Mouse (Mus musculus) splenic B cell, adult 2 months (primary cell): ENCODE results near the gene Aff1.
A peak's percentile ranks its signal among the peaks of the same experiment; 100 is the strongest.

Source experiments
- DNase-seq: peaks from one replicate; pipeline ENCODE4 v3.0.0-alpha.2; 2011; ENCODE audit warnings: low read depth, low spot score
- H3K27me3 ChIP-seq: 2 replicates; pipeline ENCODE4 v1.6.1; 2012; ENCODE audit warnings: mild to moderate bottlenecking, low read length, moderate library complexity, mixed read lengths; ENCODE audit not compliant: control insufficient read depth, poor library complexity, insufficient read depth, severe bottlenecking
- H3K36me3 ChIP-seq: 2 replicates; pipeline ENCODE4 v1.6.1; 2012; ENCODE audit warnings: mild to moderate bottlenecking, low read length, moderate library complexity, mixed read lengths; ENCODE audit not compliant: control insufficient read depth, poor library complexity, insufficient read depth, severe bottlenecking

Gene Aff1

GRCm38 (mm10) chr5:103691624-103692530 lies at the start of gene Aff1:
Aff1 (plus strand) TSS chr5:103692374.
- Histone ChIP-seq H3K27me3 (no peaks in the 10 kb centered on the region), H3K36me3 (no peaks in the 10 kb centered on the region)
- DNase-seq: peak; percentile 93

DNA sequence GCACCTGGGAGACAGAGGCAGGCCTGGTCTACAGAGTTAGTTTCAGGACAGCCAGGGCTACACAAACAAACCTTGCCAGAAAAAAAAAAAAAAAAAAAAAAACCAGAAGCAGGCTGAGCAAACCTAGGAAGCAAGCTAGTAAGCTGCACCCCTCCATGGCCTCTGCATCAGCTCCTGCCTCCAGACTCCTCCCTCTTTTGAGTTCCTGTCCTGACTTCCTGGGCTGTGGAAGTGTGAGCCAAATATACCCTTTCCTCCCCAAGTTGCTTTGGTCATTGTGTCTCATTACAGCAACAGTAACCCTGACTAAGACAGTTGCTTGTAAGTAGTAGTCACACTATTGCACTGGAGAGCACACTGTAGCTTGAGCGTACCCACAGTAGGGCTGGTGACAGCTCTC lies 48.0 kb upstream of the Aff1 start:
- no peaks in the 10 kb centered on the region for H3K36me3 ChIP-seq
- no peaks in the 10 kb centered on the region for H3K27me3 ChIP-seq
- no peak for DNase-seq

DNA sequence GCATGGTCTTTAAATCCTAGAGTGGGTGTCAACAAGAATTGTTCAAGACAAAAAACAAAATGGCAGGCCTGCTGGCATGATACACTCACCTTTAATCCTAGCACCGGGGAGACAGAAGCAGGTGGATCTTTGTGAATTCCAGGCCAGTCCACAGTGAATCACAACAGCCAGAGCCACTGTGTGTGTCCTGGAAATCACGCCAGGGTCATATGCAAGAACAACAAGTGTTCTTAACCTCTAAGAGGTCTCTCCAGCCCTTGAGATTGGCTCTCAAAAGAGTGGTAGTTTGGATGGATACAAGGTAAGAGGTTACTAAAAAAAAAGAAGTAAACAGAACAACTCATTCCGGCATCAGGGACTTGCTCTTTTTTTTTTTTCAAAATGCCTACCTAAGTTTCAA lies 44.9 kb upstream of the Aff1 start:
- DNase-seq: no peak
- Histone ChIP-seq H3K27me3 (no peaks in the 10 kb centered on the region), H3K36me3 (no peaks in the 10 kb centered on the region)

DNA sequence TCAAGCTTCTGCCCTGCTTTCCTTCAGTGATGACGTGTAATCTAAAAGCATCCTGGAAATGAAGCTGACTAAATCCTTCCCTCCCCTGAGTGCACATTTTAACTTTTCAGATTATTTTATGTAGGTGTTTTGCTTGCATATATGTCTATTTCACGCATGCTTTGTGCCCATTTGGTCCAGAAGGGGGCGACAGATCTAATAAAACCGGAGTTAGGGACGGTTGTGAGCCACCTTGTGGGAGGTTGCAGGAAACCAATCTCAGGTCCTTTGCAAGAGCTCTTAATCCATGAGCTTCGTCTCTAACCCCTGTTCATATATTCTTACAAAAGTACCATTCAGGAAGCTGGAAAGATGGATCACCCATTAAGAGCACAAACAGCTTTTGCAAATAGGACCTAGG lies 37.9 kb upstream of the Aff1 start:
- Histone ChIP-seq H3K36me3 (no peaks in the 10 kb centered on the region), H3K27me3 (no peaks in the 10 kb centered on the region)
- DNase-seq: peak; percentile 75

- peak; percentile 20 for DNase-seq
- H3K27me3 ChIP-seq: no peaks in the 10 kb centered on the region
- no peaks in the 10 kb centered on the region for H3K36me3 ChIP-seq
Measured at GRCm38 (mm10) chr5:103654780-103655179, 37.4 kb upstream of the Aff1 start.

GRCm38 (mm10) chr5:103655346-103656118 lies 36.6 kb upstream of the Aff1 start, which contains the start of gene 1700016H13Rik:
1700016H13Rik (minus strand) TSS chr5:103656010.
- peak; percentile 81 for DNase-seq

GRCm38 (mm10) chr5:103658921-103659320 lies 33.3 kb upstream of the Aff1 start:
- no peaks in the 10 kb centered on the region for H3K27me3 ChIP-seq
- DNase-seq: peak; percentile 12
- H3K36me3 ChIP-seq: no peaks in the 10 kb centered on the region

More at GRCm38 (mm10) chr5:103655346-103656118, 36.6 kb upstream of the Aff1 start, which contains the start of gene 1700016H13Rik:
- Histone ChIP-seq H3K36me3 (no peaks in the 10 kb centered on the region), H3K27me3 (no peaks in the 10 kb centered on the region)

DNA sequence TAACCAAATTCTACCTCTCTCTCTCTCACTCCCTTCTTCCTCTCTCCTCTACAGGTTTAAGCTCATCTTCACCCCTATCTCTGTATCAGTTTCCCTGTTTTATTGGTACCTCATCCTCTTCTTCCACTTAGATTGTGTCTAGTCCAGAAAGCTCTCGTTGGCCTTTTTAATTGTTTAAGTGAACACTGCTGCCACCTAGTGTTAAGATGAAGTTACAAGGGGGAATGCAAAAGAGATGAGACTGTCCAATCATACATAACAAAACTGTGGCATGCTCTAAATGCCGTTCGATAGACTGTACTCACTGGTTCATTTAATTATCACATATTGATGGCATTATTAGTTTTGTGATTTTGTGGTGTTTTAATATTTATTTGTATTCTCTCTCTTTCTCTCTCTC lies 32.6 kb upstream of the Aff1 start:
- peak; percentile 76 for DNase-seq
- H3K27me3 ChIP-seq: no peaks in the 10 kb centered on the region
- no peaks in the 10 kb centered on the region for H3K36me3 ChIP-seq

- DNase-seq: no peak
- no peaks in the 10 kb centered on the region for H3K27me3 ChIP-seq
Measured at GRCm38 (mm10) chr5:103664932-103665331, 27.2 kb upstream of the Aff1 start.

GRCm38 (mm10) chr5:103665876-103666275 lies 26.3 kb upstream of the Aff1 start:
- no peaks in the 10 kb centered on the region for H3K27me3 ChIP-seq
- no peaks in the 10 kb centered on the region for H3K36me3 ChIP-seq
- DNase-seq: no peak

More at GRCm38 (mm10) chr5:103664932-103665331, 27.2 kb upstream of the Aff1 start:
- no peaks in the 10 kb centered on the region for H3K36me3 ChIP-seq

GRCm38 (mm10) chr5:103671858-103672257 lies 20.3 kb upstream of the Aff1 start:
- no peak for DNase-seq
- Histone ChIP-seq H3K36me3 (no peaks in the 10 kb centered on the region), H3K27me3 (no peaks in the 10 kb centered on the region)

- H3K36me3 ChIP-seq: no peaks in the 10 kb centered on the region
- no peaks in the 10 kb centered on the region for H3K27me3 ChIP-seq
- no peak for DNase-seq
Measured at GRCm38 (mm10) chr5:103673611-103674010, 18.6 kb upstream of the Aff1 start.

- no peak for DNase-seq
- Histone ChIP-seq H3K27me3 (no peaks in the 10 kb centered on the region), H3K36me3 (no peaks in the 10 kb centered on the region)
Measured at GRCm38 (mm10) chr5:103674482-103674881, 17.7 kb upstream of the Aff1 start.

DNA sequence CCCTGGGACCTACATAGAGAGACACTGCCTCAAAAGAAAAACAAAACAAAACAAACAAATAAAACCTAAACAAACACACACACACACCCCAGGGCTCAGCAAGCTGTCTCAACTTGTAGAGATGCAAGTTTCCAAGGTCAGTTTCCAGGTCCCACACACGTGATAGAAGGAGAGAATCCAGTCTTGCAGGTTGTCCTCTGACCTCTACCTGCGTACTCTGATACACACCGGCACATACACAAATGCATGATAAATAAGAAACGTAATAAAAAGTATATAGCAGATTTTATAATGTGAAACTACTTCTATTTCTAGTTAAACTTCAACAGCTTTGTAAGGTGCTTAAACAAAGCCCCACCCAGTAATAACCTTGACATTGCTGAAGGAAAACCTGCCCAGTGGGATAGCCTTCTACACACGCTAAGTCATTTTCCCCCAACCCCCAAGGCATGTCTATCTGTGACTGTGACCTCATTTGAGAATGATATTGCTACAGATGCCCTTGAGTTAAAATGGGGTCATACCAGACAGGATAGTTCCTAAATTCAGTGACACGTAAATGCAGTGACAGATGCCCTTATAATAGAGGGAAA lies 15.8 kb upstream of the Aff1 start:
- DNase-seq: no peak
- H3K36me3 ChIP-seq: no peaks in the 10 kb centered on the region
- H3K27me3 ChIP-seq: no peaks in the 10 kb centered on the region

DNA sequence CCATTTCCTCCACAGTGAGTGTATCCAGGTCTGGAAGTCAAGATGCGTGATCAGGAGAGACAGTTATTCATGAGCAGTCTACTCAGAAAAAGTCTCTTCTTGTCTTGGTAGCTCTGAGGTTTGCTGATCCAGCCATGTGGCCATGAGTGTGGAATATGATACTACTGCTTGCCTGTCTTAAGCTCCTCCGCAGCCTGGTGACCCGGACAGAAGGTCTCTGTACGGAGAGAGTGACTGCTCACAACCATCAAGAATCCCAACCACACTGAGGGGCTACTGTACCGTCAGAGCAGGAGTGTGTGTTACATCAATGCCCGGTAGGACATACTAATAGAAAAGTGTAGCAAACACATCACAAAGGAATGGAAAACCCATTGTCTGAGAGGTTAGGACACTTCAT lies 14.3 kb upstream of the Aff1 start:
- Histone ChIP-seq H3K36me3 (no peaks in the 10 kb centered on the region), H3K27me3 (no peaks in the 10 kb centered on the region)
- DNase-seq: no peak
